Mouse (Mus musculus) G1E (cell line): ENCODE results near the gene Tmem136. TPM values are rescaled to one million over a fixed set of nuclear protein-coding genes. Genes with fewer than 3 reads are reported as not detected.

Source experiments
- ATAC-seq: 2 replicates; pipeline ENCODE4 v1.8.0; 2016; ENCODE audit warnings: mild to moderate bottlenecking; ENCODE audit not compliant: insufficient number of reproducible peaks, poor library complexity, low FRiP score, severe bottlenecking; ENCODE audit errors: extremely low read depth
- DNase-seq: peaks from one replicate; pipeline ENCODE4 v3.0.0; 2012; ENCODE audit warnings: low spot score
- H3K27me3 ChIP-seq: 2 replicates; pipeline ENCODE4 v1.6.1; 2012; ENCODE audit warnings: mild to moderate bottlenecking, low read length, inconsistent platforms; ENCODE audit not compliant: insufficient read depth
- H3K36me3 ChIP-seq: replicated peaks from 2 replicates; pipeline ENCODE3; 2012; ENCODE audit warnings: mild to moderate bottlenecking, inconsistent platforms
- H3K4me1 ChIP-seq: 2 replicates; pipeline ENCODE4 v1.6.1; 2012; ENCODE audit warnings: low read depth, low read length, inconsistent platforms, mixed read lengths; ENCODE audit not compliant: insufficient read depth
- H3K4me3 ChIP-seq: 2 replicates; pipeline ENCODE4 v1.5.1; 2012; ENCODE audit warnings: low read depth, mild to moderate bottlenecking, inconsistent platforms, low read length, moderate library complexity, mixed read lengths
- H3K9me3 ChIP-seq: replicated peaks from 2 replicates; pipeline ENCODE4 v1.6.1; 2012; ENCODE audit warnings: inconsistent platforms
- CTCF ChIP-seq: IDR thresholded peaks from 2 replicates; pipeline ENCODE4 v1.5.1; 2012; ENCODE audit warnings: low read depth, low read length, inconsistent platforms, mixed read lengths
- GATA1 ChIP-seq: IDR thresholded peaks from 2 replicates; pipeline ENCODE4 v1.6.1; 2012; ENCODE audit warnings: borderline replicate concordance, low read length, inconsistent platforms, mixed read lengths
- GATA2 ChIP-seq: IDR thresholded peaks from 2 replicates; pipeline ENCODE4 v1.6.1; 2012; ENCODE audit warnings: low read depth, low read length, inconsistent platforms, borderline replicate concordance
- POLR2AphosphoS5 ChIP-seq: IDR thresholded peaks from 2 replicates; pipeline ENCODE4 v1.6.1; 2012; ENCODE audit warnings: low read depth, low read length, inconsistent platforms; ENCODE audit not compliant: insufficient replicate concordance
- TAL1 ChIP-seq: conservative IDR thresholded peaks from 2 replicates; pipeline ENCODE4 v1.6.1; 2012; ENCODE audit warnings: low read depth, low read length, inconsistent platforms, mixed read lengths
- polyA plus RNA-seq: library from polyadenylated mRNA; stranded (reverse); fragments of >175 nt; gene quantifications from 2 replicates; pipeline ENCODE4 v1.2.3, GENCODE M21; 2012
- total RNA-seq, 2 experiments: library from RNA; stranded (forward) in 1 of 2; stranded (reverse) in 1 of 2; fragments of 200-1000 nt in 1 of 2; fragments of >200 nt in 1 of 2; fragmentation: Nextera tagmentation in 1 of 2; gene quantifications; 2 replicates each; pipeline ENCODE4 v1.2.3; 2014 to 2017

Tmem136 gene
- total and polyA plus RNA-seq, 3 experiments, result 0.39 to 11.4 (median 2.0) TPM

DNA sequence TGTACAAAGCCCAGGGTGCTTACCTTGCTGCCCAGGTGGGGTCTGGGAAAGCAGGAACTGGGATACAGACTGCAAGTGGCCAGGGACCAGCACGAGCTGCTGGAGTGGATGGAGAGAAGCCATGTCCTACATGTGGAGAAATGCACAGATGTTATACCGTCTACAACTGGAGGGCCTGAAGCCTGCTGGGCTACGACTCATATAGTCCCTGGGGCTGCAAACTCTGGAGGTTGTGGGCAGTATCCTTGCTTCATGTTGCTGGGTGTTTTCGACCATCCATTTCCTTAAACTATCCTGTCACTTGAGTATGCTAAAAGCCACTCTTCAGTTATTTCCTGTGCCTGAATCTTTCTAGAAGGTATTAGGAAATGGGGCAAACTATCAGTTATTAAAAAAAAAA lies 28.8 kb upstream of the Tmem136 start:
- no peak overlapping the region for H3K4me3 ChIP-seq
- H3K36me3 ChIP-seq, result no peaks in the 10 kb centered on the region
- no peaks in the 10 kb centered on the region for H3K9me3 ChIP-seq
- H3K27me3 ChIP-seq, result peaks cover 30% of the 10 kb centered on the region
- DNase-seq (no peak), ATAC-seq (no peak)
- no peaks in the 10 kb centered on the region for H3K4me1 ChIP-seq
- no peak for TF ChIP-seq POLR2AphosphoS5
- TF ChIP-seq TAL1, result no peak
- no peak for TF ChIP-seq GATA1
- TF ChIP-seq CTCF, result no peak
- TF ChIP-seq GATA2, result no peak

DNA sequence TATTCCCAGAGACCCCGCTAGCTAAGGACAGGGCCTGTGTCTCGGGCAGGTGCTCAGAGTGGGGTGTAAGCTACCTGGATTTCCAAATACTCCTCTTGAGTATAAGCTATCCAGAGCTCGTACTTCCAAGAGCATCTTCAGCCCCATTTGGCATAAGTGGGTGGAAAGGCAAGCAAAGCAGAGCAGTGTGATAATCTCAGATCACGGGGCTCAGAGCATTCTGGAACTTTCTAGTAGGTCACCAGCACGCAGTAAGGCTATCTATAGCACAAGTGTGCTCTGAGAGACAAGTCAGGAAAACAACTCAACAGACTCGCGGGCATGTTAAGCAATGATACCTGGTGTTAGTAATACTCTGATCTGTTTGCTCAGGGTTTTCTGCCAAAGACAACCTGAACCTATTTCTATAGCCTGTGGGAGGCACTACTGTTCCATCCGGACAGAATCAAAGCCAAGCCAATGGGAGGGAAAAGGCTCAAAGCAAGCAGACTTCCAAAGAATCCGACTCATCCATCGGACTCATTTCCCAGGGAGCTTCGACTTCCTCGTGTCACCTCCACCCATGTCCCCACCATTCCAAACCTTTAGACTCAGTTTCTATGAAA lies 27.9 kb upstream of the Tmem136 start:
- no peak for ATAC-seq
- Histone ChIP-seq H3K4me3 (no peak overlapping the region), H3K36me3 (no peaks in the 10 kb centered on the region), H3K27me3 (peaks cover 38% of the 10 kb centered on the region), H3K4me1 (no peaks in the 10 kb centered on the region), H3K9me3 (no peaks in the 10 kb centered on the region)
- TF ChIP-seq GATA1 (no peak), GATA2 (no peak), POLR2AphosphoS5 (no peak), TAL1 (no peak), CTCF (no peak)
- no peak for DNase-seq

DNA sequence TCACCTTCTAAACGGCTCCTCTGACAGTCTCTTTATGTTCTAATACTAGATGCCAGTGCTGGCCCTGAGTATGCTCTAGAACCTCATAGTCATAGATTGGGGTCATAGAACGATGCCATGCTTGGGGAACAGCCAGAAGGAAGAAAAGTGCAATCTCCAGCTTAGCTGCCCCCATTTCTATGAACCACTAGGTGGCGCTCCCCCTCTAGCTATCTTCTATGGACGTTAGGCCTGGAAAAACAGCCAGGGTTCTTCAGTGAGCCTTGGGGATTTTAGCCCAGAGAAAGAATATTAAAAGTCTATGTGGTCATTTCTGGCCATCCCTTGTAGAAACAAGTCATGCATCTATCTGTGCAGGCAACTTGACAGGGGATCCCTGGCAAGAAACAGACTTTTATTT lies 25.5 kb upstream of the Tmem136 start:
- TF ChIP-seq TAL1, result no peak
- TF ChIP-seq CTCF, result peak; percentile 75
- no peak for TF ChIP-seq GATA2
- no peak for TF ChIP-seq GATA1
- peaks cover 51% of the 10 kb centered on the region for H3K27me3 ChIP-seq
- no peak for ATAC-seq

DNA sequence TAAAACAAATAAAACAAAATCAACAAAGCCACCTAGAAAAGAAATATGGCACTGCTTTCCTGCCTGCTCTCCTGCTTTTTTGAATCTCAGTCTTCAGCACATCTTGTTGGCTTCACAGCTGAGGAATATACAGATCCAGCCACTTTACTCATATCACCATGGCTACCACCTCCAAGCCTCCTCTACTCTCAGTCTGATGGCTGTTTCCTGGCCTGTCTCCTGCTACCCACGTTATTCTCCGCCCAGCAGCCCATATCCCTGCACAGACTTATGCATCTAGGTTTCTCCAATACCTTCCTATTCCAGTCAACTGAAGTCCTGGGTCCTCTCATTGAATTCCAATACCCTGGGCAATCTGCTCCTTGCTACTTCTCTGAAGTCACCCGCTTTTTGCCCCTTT lies 17.2 kb upstream of the Tmem136 start:
- ATAC-seq (no peak), DNase-seq (no peak)
- H3K36me3 ChIP-seq, result no peaks in the 10 kb centered on the region
- H3K27me3 ChIP-seq, result peaks cover 37% of the 10 kb centered on the region
- no peaks in the 10 kb centered on the region for H3K9me3 ChIP-seq
- peaks cover 25% of the 10 kb centered on the region for H3K4me1 ChIP-seq
- TF ChIP-seq TAL1 (no peak), POLR2AphosphoS5 (no peak), GATA2 (no peak), CTCF (no peak), GATA1 (no peak)
- no peak overlapping the region for H3K4me3 ChIP-seq

More for the DNA sequence above, 25.5 kb upstream of the Tmem136 start:
- Histone ChIP-seq H3K9me3 (no peaks in the 10 kb centered on the region), H3K4me3 (no peak overlapping the region), H3K36me3 (no peaks in the 10 kb centered on the region), H3K4me1 (no peaks in the 10 kb centered on the region)
- DNase-seq, result peak; percentile 35

DNA sequence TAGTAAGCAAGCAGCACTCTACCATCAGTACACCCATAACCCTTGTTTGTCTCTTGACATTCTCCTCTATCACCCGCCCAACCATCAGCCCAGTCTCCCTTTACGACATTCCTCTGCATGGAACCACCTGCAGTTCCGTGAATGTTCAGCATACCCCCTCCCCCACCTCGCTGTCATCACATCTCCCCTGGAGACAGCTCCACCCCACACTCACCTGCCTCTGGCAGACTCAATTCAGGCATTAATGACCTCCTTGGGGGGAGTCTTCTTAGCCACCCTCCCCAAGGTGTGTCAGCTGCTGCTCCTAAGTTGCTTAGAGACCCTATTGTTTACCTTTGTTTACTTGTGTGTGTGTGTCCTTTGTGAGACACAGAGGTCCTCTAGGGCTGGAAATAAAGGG lies 16.0 kb upstream of the Tmem136 start:
- TF ChIP-seq CTCF (no peak), GATA2 (no peak), TAL1 (no peak), POLR2AphosphoS5 (no peak), GATA1 (no peak)
- H3K9me3 ChIP-seq, result no peaks in the 10 kb centered on the region
- ATAC-seq (no peak), DNase-seq (no peak)
- no peak overlapping the region for H3K4me3 ChIP-seq
- H3K4me1 ChIP-seq, result peaks cover 25% of the 10 kb centered on the region
- H3K36me3 ChIP-seq, result no peaks in the 10 kb centered on the region
- H3K27me3 ChIP-seq, result peaks cover 35% of the 10 kb centered on the region

DNA sequence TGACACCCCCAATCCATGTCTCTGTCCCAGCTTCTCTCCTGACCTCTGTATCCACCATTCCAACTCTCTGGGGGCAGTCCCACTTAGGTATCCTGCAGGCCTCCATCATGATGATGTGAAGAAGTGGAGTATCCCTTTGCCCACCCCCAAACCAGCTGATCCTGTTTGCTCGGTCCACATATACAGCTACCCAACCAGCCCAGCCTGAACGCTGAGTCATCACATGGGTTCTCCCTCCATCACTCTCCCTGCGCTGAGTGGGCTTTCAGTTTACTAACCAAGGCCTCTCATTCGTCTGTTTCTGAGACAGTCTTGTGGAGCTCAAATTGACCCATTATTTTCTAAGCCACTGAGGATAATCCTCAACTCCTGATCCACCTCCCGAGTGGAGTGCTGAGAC lies 15.6 kb upstream of the Tmem136 start:
- no peak for TF ChIP-seq GATA1
- TF ChIP-seq CTCF, result no peak
- no peak for ATAC-seq
- Histone ChIP-seq H3K9me3 (no peaks in the 10 kb centered on the region), H3K4me1 (peaks cover 25% of the 10 kb centered on the region), H3K27me3 (peaks cover 37% of the 10 kb centered on the region), H3K36me3 (no peaks in the 10 kb centered on the region), H3K4me3 (no peak overlapping the region)
- no peak for DNase-seq

DNA sequence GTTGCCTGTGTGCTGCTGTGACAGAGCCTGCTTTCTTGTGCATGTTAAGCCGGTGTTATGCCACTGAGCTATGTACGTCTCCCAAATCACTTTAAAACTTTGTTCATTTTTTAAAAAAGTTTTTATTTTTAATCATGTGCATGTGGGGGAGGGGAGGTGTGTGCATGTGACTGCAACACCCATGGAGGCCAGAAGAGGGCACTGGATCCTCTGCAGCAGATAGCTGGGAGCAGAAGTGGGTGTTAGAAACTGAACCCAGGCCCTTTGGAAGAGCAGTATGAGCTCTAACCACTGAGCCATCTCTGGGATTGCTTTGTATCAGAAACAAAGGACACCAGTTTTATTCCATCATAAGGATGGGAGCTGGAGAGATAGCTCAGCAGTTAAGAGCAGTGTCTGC lies 14.3 kb upstream of the Tmem136 start:
- Histone ChIP-seq H3K4me1 (peaks cover 25% of the 10 kb centered on the region), H3K4me3 (0 out of 2 replicates have a peak overlapping the region, but pooled peaks have one; percentile 10), H3K27me3 (peaks cover 37% of the 10 kb centered on the region), H3K9me3 (no peaks in the 10 kb centered on the region), H3K36me3 (no peaks in the 10 kb centered on the region)
- no peak for ATAC-seq
- TF ChIP-seq TAL1, result no peak
- TF ChIP-seq GATA1, result no peak
- no peak for DNase-seq
